Comparison of ENCODE assay signal across 25 mouse cellular contexts in the genomic region with DNA sequence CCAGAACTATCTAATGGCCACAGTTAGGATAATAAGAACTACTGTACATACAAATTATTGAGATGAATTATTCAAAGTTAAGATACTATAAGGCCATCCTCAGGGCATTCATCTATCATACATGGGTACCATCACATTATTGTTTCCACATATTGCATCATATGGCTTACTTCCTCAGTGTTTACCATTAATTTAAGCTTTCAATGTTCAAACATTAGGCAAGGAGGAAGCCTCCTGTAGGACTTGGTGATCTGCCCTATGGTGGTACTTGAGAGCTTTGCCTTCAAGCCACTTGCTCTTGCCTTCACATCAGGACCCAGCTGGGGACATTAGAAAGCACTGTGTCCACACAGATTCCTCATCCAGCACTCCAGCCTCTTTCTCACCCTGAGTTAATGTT.
"Had no signal": no experiment of that assay in that cellular context is flagged by ENCODE, and none has a peak within 500 bp of the region (broad histone marks: within the 10 kb centered on the region; RNA-seq: fewer than 3 reads in every experiment).

No protein-coding gene starts in this region.

- DNase-seq: gastrocnemius, postnatal 14 days; gastrocnemius, postnatal 36 days; heart, postnatal 10 days; heart, postnatal 4 days; kidney, adult 18-20 months; kidney, adult 8-10 months; kidney, postnatal 14 days; kidney, postnatal 36 days; layer of hippocampus, adult 9-11 months; layer of hippocampus, postnatal 36 days; left cerebral cortex, postnatal 4 days had no signal

- ATAC-seq: hindbrain, embryonic 16.5 days; inflammation-experienced regulatory T-cells, adult 6 months; intestine, embryonic 15.5 days; intestine, postnatal 0 days; liver, embryonic 12.5 days had no signal

- H3K4me1 ChIP-seq: heart, embryonic 10.5 days; heart, embryonic 12.5 days; hindbrain, embryonic 10.5 days; hindbrain, embryonic 12.5 days; intestine, embryonic 15.5 days; kidney, embryonic 15.5 days; limb, embryonic 15.5 days; liver, embryonic 12.5 days had no signal

- H3K9ac ChIP-seq: heart, embryonic 12.5 days; hindbrain, embryonic 12.5 days; hindbrain, embryonic 14.5 days; intestine, embryonic 15.5 days; kidney, embryonic 15.5 days; limb, embryonic 13.5 days; limb, embryonic 15.5 days; liver, embryonic 12.5 days had no signal

- H3K27ac ChIP-seq: heart, embryonic 10.5 days; hindbrain, embryonic 10.5 days; hindbrain, embryonic 12.5 days; hindbrain, embryonic 14.5 days; intestine, embryonic 15.5 days; kidney, embryonic 15.5 days; kidney, postnatal 0 days; limb, embryonic 13.5 days; limb, embryonic 15.5 days; liver, embryonic 12.5 days had no signal

- H3K36me3 ChIP-seq: heart, embryonic 10.5 days; heart, embryonic 12.5 days; hindbrain, embryonic 10.5 days; hindbrain, embryonic 12.5 days; intestine, embryonic 15.5 days; kidney, embryonic 15.5 days; limb, embryonic 13.5 days; limb, embryonic 15.5 days; liver, embryonic 12.5 days had no signal

- H3K4me3 ChIP-seq: heart, embryonic 10.5 days; heart, embryonic 12.5 days; hindbrain, embryonic 10.5 days; hindbrain, embryonic 12.5 days; intestine, embryonic 15.5 days; kidney, embryonic 15.5 days; limb, embryonic 13.5 days; limb, embryonic 15.5 days; liver, embryonic 12.5 days had no signal

- H3K4me2 ChIP-seq: heart, embryonic 12.5 days; hindbrain, embryonic 12.5 days; hindbrain, embryonic 14.5 days; intestine, embryonic 15.5 days; kidney, embryonic 15.5 days; limb, embryonic 13.5 days; limb, embryonic 15.5 days; liver, embryonic 12.5 days had no signal

- H3K27me3 ChIP-seq: heart, embryonic 12.5 days; hindbrain, embryonic 12.5 days; intestine, embryonic 15.5 days; kidney, embryonic 15.5 days; limb, embryonic 13.5 days; limb, embryonic 15.5 days; liver, embryonic 12.5 days had no signal

- H3K9me3 ChIP-seq: heart, embryonic 10.5 days; heart, embryonic 12.5 days; hindbrain, embryonic 10.5 days; hindbrain, embryonic 12.5 days; intestine, embryonic 15.5 days; kidney, embryonic 15.5 days; limb, embryonic 13.5 days; limb, embryonic 15.5 days; liver, embryonic 12.5 days had no signal
